Mouse (Mus musculus): ENCODE results near the gene Prnp. TPM values are rescaled to one million over a fixed set of nuclear protein-coding genes. Genes with fewer than 3 reads are reported as not detected.

The Prnp gene
- total RNA-seq (2021) = 100 to 1,000 TPM; 102 to 117 TPM

DNA sequence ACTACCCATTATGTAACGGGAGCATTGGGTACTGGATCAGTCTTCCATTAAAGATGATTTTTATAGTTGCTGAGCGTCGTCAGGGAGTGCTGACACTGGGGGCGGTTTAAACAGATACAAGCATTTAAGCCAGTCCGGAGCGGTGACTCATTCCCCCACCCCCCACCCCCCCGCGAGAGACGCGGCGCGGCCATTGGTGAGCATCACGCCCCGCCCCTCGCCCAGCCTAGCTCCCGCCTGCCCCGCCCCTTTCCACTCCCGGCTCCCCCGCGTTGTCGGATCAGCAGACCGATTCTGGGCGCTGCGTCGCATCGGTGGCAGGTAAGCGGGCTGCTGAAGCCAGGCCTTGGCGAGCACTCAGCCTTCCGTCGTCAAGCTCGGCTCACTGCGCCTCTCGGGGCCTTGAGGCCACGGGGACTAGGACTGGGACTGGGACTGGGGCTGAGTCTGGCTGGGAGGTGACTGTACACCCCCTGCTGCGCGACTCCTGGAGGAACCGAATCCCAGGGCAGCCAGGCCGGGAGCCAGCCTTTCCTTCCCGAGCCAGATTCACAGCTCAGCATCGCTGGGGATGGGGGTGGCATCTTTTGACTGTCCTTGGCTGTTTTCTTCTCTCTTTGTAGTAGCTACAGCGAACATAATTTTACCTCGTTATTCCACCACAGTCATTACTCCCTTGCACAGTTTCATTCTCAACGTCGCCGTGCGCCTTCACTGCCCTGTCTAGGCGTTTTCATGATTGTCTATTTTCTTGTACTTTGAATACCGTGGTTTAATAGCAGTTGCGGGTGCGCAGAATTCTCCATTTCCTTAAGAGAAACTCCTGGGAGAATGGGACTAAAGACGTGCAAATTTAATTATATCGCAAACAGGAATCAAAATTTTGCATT, at the start of gene Prnp, which contains the start of gene Prn:
Gene Prnp (plus strand): TSS at position 246 of the 890 bp plus-strand sequence.
Gene Prn (plus strand): TSS at position 275 of the 890 bp plus-strand sequence.
- peak; percentile 89 for DNase-seq
- intact Hi-C loops (cut with DNase I) = no loop called here

GRCm38 (mm10) chr2:131862617-131863275, 47.0 kb upstream of the Prnp start:
- no peak for DNase-seq
- intact Hi-C loops (cut with DNase I) = no loop called here

GRCm38 (mm10) chr2:131863472-131863871, 46.3 kb upstream of the Prnp start:
- intact Hi-C loops (cut with DNase I) = no loop called here
- DNase-seq = no peak

GRCm38 (mm10) chr2:131864262-131864796, 45.4 kb upstream of the Prnp start:
- intact Hi-C loops (cut with DNase I) = no loop called here
- no peak for DNase-seq

- no peak for DNase-seq
- intact Hi-C loops (cut with DNase I) = no loop called here
Observed at GRCm38 (mm10) chr2:131866676-131867075, 43.1 kb upstream of the Prnp start.

- intact Hi-C loops (cut with DNase I) = no loop called here
- DNase-seq = no peak
Observed at GRCm38 (mm10) chr2:131868983-131869382, 40.7 kb upstream of the Prnp start.

GRCm38 (mm10) chr2:131873376-131873775, 36.4 kb upstream of the Prnp start:
- no peak for DNase-seq
- intact Hi-C loops (cut with DNase I) = no loop called here

DNA sequence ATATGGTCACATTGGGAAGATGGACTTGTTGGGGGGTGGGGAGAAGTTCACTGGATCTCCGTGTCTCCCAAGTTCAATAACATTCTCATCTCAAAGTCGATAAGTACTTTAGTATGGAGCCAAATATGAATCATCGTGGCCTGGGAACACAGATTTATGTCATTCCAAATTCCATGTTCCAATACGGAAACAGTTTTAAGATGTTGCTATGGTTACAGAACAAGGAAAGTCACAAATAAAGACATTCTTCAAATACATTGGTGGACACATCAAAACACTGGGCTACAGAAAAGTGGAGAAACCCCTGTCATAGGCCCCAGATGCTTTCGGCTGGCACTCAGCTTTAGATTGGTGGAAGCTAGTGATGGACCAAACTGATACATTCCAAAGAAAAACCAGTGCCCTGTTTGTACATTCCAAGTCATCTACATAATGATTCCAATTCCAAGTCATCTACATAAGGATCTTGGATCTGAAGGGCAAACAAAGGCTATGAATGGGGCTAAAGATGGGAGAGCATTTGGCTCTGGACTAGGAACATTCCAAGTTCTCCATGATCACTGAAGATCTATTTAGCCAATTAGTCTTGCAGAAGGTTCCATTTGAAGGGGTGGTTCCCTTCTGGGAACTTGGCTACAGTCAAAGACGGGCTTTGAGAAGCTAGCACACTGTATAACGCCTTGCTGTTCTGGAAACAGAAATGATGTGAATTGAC, 33.0 kb upstream of the Prnp start:
- peak in 1 of 2 experiments; percentile 22 for DNase-seq
- intact Hi-C loops (cut with DNase I) = no loop called here

DNA sequence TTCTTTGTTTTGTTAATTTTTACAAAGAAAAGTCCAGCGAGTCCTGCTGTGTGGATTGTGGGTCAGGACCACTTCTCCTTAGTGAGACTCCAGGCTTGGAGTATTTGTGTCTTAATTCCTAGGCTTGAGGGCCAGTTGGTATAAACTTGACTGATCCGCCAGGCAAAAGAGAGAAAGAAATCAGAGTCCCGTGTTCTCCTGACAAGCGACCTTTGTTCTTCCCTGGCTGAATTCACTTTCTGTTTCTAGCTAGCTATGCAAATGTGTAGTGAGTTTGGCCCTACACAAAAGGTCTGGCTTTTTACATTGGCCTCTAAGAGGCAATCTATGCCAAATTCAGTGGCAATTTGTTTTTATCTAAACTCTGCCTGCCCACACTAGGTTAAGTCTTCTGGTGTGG, 28.0 kb upstream of the Prnp start:
- DNase-seq = no peak
- intact Hi-C loops (cut with DNase I) = no loop called here

GRCm38 (mm10) chr2:131883136-131883535, 26.6 kb upstream of the Prnp start:
- no peak for DNase-seq
- intact Hi-C loops (cut with DNase I) = no loop called here

- intact Hi-C loops (cut with DNase I) = no loop called here
- no peak for DNase-seq
Observed at GRCm38 (mm10) chr2:131886503-131887160, 23.1 kb upstream of the Prnp start.

DNA sequence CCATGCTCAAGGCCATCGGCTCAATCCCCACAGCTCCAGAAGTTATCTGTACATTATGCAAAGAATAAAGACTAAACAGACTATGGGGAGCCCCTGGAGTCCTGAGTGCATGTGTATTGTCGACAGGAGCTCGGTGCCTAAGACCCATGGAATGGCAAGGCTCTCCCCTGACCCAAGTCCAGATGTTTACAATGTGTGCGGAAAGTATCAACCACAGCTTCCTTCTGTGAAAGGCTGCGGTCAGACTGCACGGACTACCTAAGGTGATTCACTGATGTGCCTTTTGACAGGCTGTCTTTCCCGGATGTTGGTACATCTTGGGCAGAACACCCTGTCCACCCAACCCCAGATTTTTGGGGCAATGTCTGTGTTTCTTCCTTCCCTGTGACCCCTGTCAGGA, 21.5 kb upstream of the Prnp start:
- DNase-seq = no peak
- intact Hi-C loops (cut with DNase I) = no loop called here

- intact Hi-C loops (cut with DNase I) = no loop called here
- no peak for DNase-seq
Observed at GRCm38 (mm10) chr2:131892534-131892933, 17.2 kb upstream of the Prnp start.

DNA sequence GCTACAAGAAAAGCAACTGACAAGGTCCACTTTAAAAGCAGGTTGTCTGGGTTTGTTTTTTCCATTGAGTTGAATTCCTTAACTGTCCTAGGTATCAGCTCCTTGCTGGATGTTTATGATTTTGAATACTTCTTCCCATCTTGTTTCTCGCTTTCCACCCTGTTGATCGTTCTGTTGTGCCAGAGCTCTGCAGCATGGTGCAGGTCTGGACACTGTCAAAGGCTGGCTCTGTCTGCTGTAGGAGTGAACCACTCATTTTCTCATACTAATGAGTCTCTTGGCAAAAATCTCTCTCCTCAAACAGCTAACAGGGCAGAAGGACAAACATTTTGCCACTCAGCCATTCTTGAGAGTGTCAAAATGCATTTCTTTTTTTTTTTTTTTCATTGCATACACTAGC, 14.6 kb upstream of the Prnp start:
- intact Hi-C loops (cut with DNase I) = no loop called here

GRCm38 (mm10) chr2:131896011-131896410, 13.7 kb upstream of the Prnp start:
- intact Hi-C loops (cut with DNase I) = no loop called here
- DNase-seq = no peak

More for the DNA sequence above, 14.6 kb upstream of the Prnp start:
- DNase-seq = no peak

DNA sequence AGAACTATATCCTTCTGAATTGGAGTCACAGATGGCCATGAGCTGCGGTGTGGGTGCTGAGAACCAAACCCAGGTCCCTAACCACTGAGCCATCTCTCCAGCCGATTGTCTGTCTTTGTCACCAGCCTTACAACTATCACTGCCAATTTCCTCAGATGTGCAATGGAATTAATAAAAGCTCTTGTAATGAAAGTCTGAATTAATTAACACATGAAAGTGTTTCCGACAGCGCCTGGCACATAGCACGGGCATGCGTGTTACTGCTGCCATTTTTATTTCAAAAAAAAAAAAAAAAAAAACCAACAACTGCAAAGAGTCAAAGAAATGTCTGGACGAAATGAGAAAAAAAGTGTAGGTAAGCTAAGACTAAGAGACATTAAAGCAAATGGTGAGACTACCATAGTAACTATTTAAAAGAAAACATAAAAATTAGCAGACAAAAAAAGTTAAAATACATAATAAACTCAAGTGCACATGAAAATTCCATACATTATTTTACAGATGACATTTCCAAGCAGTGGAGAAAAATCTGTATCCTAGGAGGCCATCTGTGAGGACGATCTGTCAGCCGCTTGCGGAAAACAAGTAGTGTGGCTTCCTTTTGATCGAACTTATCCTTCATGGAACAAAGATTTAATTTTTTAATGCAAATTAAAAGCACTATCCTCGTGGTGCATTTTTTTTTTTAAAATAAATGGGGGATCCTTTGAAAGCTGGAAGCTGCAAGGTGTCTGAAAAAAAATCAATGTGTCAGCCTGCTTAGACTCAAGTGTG, 12.2 kb upstream of the Prnp start:
- intact Hi-C loops (cut with DNase I) = no loop called here

DNA sequence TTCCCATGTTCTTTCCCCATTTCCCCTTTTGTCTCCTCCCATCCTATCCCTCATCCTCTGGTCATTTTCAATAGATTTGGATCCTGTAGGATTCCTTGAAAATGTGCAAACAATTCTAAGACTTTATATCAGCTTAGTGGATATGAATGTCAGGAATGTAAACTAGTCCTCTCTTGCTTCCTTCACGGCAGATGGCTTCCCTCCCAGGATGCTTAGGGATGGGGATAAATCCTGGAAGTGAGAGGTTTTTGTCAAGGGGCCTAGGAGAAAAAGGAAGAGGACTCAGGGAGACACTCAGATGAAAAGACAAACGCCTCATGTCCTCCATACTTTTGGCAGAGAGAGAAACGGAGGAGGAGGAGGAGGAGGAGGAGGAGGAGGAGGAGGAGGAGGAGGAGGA, 7.3 kb upstream of the Prnp start:
- DNase-seq = no peak
- intact Hi-C loops (cut with DNase I) = loop anchor here (5.0 kb wide), 1 partner anchor 35 kb away; no protein-coding TSS in a partner anchor

More for the DNA sequence above, 12.2 kb upstream of the Prnp start:
- DNase-seq = no peak

- intact Hi-C loops (cut with DNase I) = loop anchor here (5.0 kb wide), 1 partner anchor 34 kb away; no protein-coding TSS in a partner anchor
- peak; percentile 49 to 63 for DNase-seq
Observed at GRCm38 (mm10) chr2:131902867-131903266, 6.9 kb upstream of the Prnp start.

- DNase-seq = no peak
- intact Hi-C loops (cut with DNase I) = no loop called here
Observed at GRCm38 (mm10) chr2:131905025-131905424, 4.7 kb upstream of the Prnp start.

All from heart, postnatal 36 days (tissue).